Mouse (Mus musculus) thymus, postnatal 4 days (tissue): Measurements from ENCODE around the gene Dnaic2.

Experiments
- DNase-seq: peaks from one replicate; pipeline ENCODE4 v3.0.0; 2021

Dnaic2 gene

GRCm38 (mm10) chr11:114702311-114702995 lies 24.8 kb upstream of the Dnaic2 start:
- DNase-seq: no peak

- DNase-seq: no peak
Observed at GRCm38 (mm10) chr11:114702996-114703361, 24.2 kb upstream of the Dnaic2 start.

- DNase-seq: no peak
Observed at GRCm38 (mm10) chr11:114704071-114704913, 22.9 kb upstream of the Dnaic2 start.

- no peak for DNase-seq
Observed at GRCm38 (mm10) chr11:114706358-114706757, 20.9 kb upstream of the Dnaic2 start.

GRCm38 (mm10) chr11:114711393-114711792 lies 15.8 kb upstream of the Dnaic2 start:
- DNase-seq: no peak

GRCm38 (mm10) chr11:114711861-114712260 lies 15.3 kb upstream of the Dnaic2 start:
- DNase-seq: no peak

- no peak for DNase-seq
Observed at GRCm38 (mm10) chr11:114714526-114714925, 12.7 kb upstream of the Dnaic2 start.

GRCm38 (mm10) chr11:114715531-114715930 lies 11.7 kb upstream of the Dnaic2 start:
- DNase-seq: no peak

GRCm38 (mm10) chr11:114720535-114720934 lies 6.7 kb upstream of the Dnaic2 start:
- DNase-seq: no peak

- no peak for DNase-seq
Observed at GRCm38 (mm10) chr11:114722438-114722837, 4.8 kb upstream of the Dnaic2 start.

- no peak for DNase-seq
Observed at GRCm38 (mm10) chr11:114723030-114723429, 4.2 kb upstream of the Dnaic2 start.

- DNase-seq: no peak
Observed at GRCm38 (mm10) chr11:114724787-114725590, 2.2 kb upstream of the Dnaic2 start.

- no peak for DNase-seq
Observed at GRCm38 (mm10) chr11:114727826-114728186, 598 bp downstream of the Dnaic2 start.

GRCm38 (mm10) chr11:114728333-114728732 lies 1.1 kb downstream of the Dnaic2 start:
- DNase-seq: no peak

- DNase-seq: no peak
Observed at GRCm38 (mm10) chr11:114729832-114730363, 2.7 kb downstream of the Dnaic2 start.

- no peak for DNase-seq
Observed at GRCm38 (mm10) chr11:114731711-114732110, 4.5 kb downstream of the Dnaic2 start.

- no peak for DNase-seq
Observed at GRCm38 (mm10) chr11:114732890-114733289, 5.7 kb downstream of the Dnaic2 start.

GRCm38 (mm10) chr11:114736111-114736510 lies 8.9 kb downstream of the Dnaic2 start:
- no peak for DNase-seq

- DNase-seq: peak; percentile 52
Observed at GRCm38 (mm10) chr11:114736913-114737624, 9.9 kb downstream of the Dnaic2 start.

- DNase-seq: no peak
Observed at GRCm38 (mm10) chr11:114740598-114740997, 13.4 kb downstream of the Dnaic2 start.

- no peak for DNase-seq
Observed at GRCm38 (mm10) chr11:114741451-114741850, 14.2 kb downstream of the Dnaic2 start.

GRCm38 (mm10) chr11:114745134-114745533 lies 17.9 kb downstream of the Dnaic2 start:
- peak; percentile 95 for DNase-seq
